Mouse (Mus musculus): Measurements from ENCODE around the gene Macrod2. TPM values are rescaled to one million over a fixed set of nuclear protein-coding genes. Genes with fewer than 3 reads are reported as not detected.
A peak's percentile ranks its signal among the peaks of the same experiment; 100 is the strongest.

The Macrod2 gene
- total and polyA plus RNA-seq, 2 experiments from 2014 or later, result 5.5 to 17.4 TPM

- H3K4me2 ChIP-seq (ENCODE audit: low read depth, low read length), result no peak overlapping the region; the same call in 1 of the 2 replicates
- 48% methylated on average over 9 of the region's 9 CpGs for WGBS
- no peak overlapping the region for H3K4me3 ChIP-seq (ENCODE audit: low read depth, low read length)
- H3K27ac ChIP-seq (ENCODE audit: low read depth), result no peak overlapping the region
- no peak for DNase-seq (ENCODE audit: low spot score)
- no peak for ATAC-seq (ENCODE audit: insufficient read depth, low read depth)
- no peaks in the 10 kb centered on the region for H3K36me3 ChIP-seq (replicated peaks; ENCODE audit: control insufficient read depth, insufficient read depth, low read length)
- no peaks in the 10 kb centered on the region for H3K9me3 ChIP-seq (replicated peaks; ENCODE audit: control insufficient read depth, low read length)
- no peaks in the 10 kb centered on the region for H3K27me3 ChIP-seq (ENCODE audit: control insufficient read depth, insufficient read depth, low read length)
- H3K4me1 ChIP-seq (ENCODE audit: control insufficient read depth, insufficient read depth), result peaks cover 6% of the 10 kb centered on the region; the same call in 1 of the 2 replicates
- H3K9ac ChIP-seq (replicated peaks; ENCODE audit: low read depth, low read length), result no peak overlapping the region
- TF ChIP-seq CTCF (IDR thresholded peaks at IDR 0.05; ENCODE audit: low read depth) (no peak), EP300 (IDR thresholded peaks at IDR 0.05; ENCODE audit: low read depth) (no peak)
Measured at GRCm38 (mm10) chr2:140853538-140853937, 458.4 kb downstream of the Macrod2 start.

- no peak overlapping the region for H3K9ac ChIP-seq (replicated peaks; ENCODE audit: low read depth, low read length)
- ATAC-seq (ENCODE audit: insufficient read depth, low read depth), result no peak
- no peak for DNase-seq (ENCODE audit: low spot score)
- H3K4me2 ChIP-seq (ENCODE audit: low read depth, low read length), result no peak overlapping the region
- no peak overlapping the region for H3K4me3 ChIP-seq (ENCODE audit: low read depth, low read length)
- H3K27ac ChIP-seq (ENCODE audit: low read depth), result no peak overlapping the region
- no peaks in the 10 kb centered on the region for H3K9me3 ChIP-seq (replicated peaks; ENCODE audit: control insufficient read depth, low read length)
- TF ChIP-seq CTCF (IDR thresholded peaks at IDR 0.05; ENCODE audit: low read depth) (no peak), EP300 (IDR thresholded peaks at IDR 0.05; ENCODE audit: low read depth) (no peak)
- H3K36me3 ChIP-seq (replicated peaks; ENCODE audit: control insufficient read depth, insufficient read depth, low read length), result no peaks in the 10 kb centered on the region
- 79% methylated on average over 1 of the region's 1 CpGs for WGBS
- H3K4me1 ChIP-seq (ENCODE audit: control insufficient read depth, insufficient read depth), result peaks cover 13% of the 10 kb centered on the region
- H3K27me3 ChIP-seq (ENCODE audit: control insufficient read depth, insufficient read depth, low read length), result no peaks in the 10 kb centered on the region
Measured at GRCm38 (mm10) chr2:140861356-140861755, 466.2 kb downstream of the Macrod2 start.

GRCm38 (mm10) chr2:140862736-140863135 is 467.6 kb downstream of the Macrod2 start:
- no peaks in the 10 kb centered on the region for H3K36me3 ChIP-seq (replicated peaks; ENCODE audit: control insufficient read depth, insufficient read depth, low read length)
- no peak for TF ChIP-seq CTCF (IDR thresholded peaks at IDR 0.05; ENCODE audit: low read depth)
- no peak for TF ChIP-seq EP300 (IDR thresholded peaks at IDR 0.05; ENCODE audit: low read depth)
- 90% methylated on average over 4 of the region's 4 CpGs for WGBS
- DNase-seq (ENCODE audit: low spot score) (no peak), ATAC-seq (ENCODE audit: insufficient read depth, low read depth) (no peak)
- H3K4me3 ChIP-seq (ENCODE audit: low read depth, low read length), result no peak overlapping the region
- peaks cover 13% of the 10 kb centered on the region for H3K4me1 ChIP-seq (ENCODE audit: control insufficient read depth, insufficient read depth)
- H3K4me2 ChIP-seq (ENCODE audit: low read depth, low read length), result no peak overlapping the region
- H3K27ac ChIP-seq (ENCODE audit: low read depth), result no peak overlapping the region
- H3K9ac ChIP-seq (replicated peaks; ENCODE audit: low read depth, low read length), result no peak overlapping the region
- no peaks in the 10 kb centered on the region for H3K9me3 ChIP-seq (replicated peaks; ENCODE audit: control insufficient read depth, low read length)
- H3K27me3 ChIP-seq (ENCODE audit: control insufficient read depth, insufficient read depth, low read length), result no peaks in the 10 kb centered on the region

- peaks cover 13% of the 10 kb centered on the region for H3K4me1 ChIP-seq (ENCODE audit: control insufficient read depth, insufficient read depth)
- TF ChIP-seq EP300 (IDR thresholded peaks at IDR 0.05; ENCODE audit: low read depth) (no peak), CTCF (IDR thresholded peaks at IDR 0.05; ENCODE audit: low read depth) (no peak)
- H3K36me3 ChIP-seq (replicated peaks; ENCODE audit: control insufficient read depth, insufficient read depth, low read length), result no peaks in the 10 kb centered on the region
- ATAC-seq (ENCODE audit: insufficient read depth, low read depth), result no peak
- no peaks in the 10 kb centered on the region for H3K9me3 ChIP-seq (replicated peaks; ENCODE audit: control insufficient read depth, low read length)
- H3K9ac ChIP-seq (replicated peaks; ENCODE audit: low read depth, low read length), result no peak overlapping the region
- no peak overlapping the region for H3K4me2 ChIP-seq (ENCODE audit: low read depth, low read length)
- no peaks in the 10 kb centered on the region for H3K27me3 ChIP-seq (ENCODE audit: control insufficient read depth, insufficient read depth, low read length)
- DNase-seq (ENCODE audit: low spot score), result no peak
- WGBS, result 71% methylated on average over 1 of the region's 1 CpGs
- H3K4me3 ChIP-seq (ENCODE audit: low read depth, low read length), result no peak overlapping the region
- H3K27ac ChIP-seq (ENCODE audit: low read depth), result no peak overlapping the region
Measured at GRCm38 (mm10) chr2:140865636-140866035, 470.5 kb downstream of the Macrod2 start.

GRCm38 (mm10) chr2:140867116-140867515 is 472.0 kb downstream of the Macrod2 start:
- ATAC-seq (ENCODE audit: insufficient read depth, low read depth) (no peak), DNase-seq (ENCODE audit: low spot score) (no peak)
- no peak overlapping the region for H3K4me3 ChIP-seq (ENCODE audit: low read depth, low read length)
- no peak overlapping the region for H3K27ac ChIP-seq (ENCODE audit: low read depth)
- no peak overlapping the region for H3K9ac ChIP-seq (replicated peaks; ENCODE audit: low read depth, low read length)
- peaks cover 13% of the 10 kb centered on the region for H3K4me1 ChIP-seq (ENCODE audit: control insufficient read depth, insufficient read depth)
- no peaks in the 10 kb centered on the region for H3K27me3 ChIP-seq (ENCODE audit: control insufficient read depth, insufficient read depth, low read length)
- H3K9me3 ChIP-seq (replicated peaks; ENCODE audit: control insufficient read depth, low read length), result no peaks in the 10 kb centered on the region
- TF ChIP-seq CTCF (IDR thresholded peaks at IDR 0.05; ENCODE audit: low read depth) (no peak), EP300 (IDR thresholded peaks at IDR 0.05; ENCODE audit: low read depth) (no peak)
- H3K4me2 ChIP-seq (ENCODE audit: low read depth, low read length), result no peak overlapping the region
- H3K36me3 ChIP-seq (replicated peaks; ENCODE audit: control insufficient read depth, insufficient read depth, low read length), result no peaks in the 10 kb centered on the region
- 91% methylated on average over 5 of the region's 5 CpGs for WGBS

GRCm38 (mm10) chr2:140885176-140885575 is 490.1 kb downstream of the Macrod2 start:
- no peak overlapping the region for H3K4me2 ChIP-seq (ENCODE audit: low read depth, low read length)
- no peak overlapping the region for H3K9ac ChIP-seq (replicated peaks; ENCODE audit: low read depth, low read length)
- H3K4me3 ChIP-seq (ENCODE audit: low read depth, low read length), result no peak overlapping the region
- no peaks in the 10 kb centered on the region for H3K36me3 ChIP-seq (replicated peaks; ENCODE audit: control insufficient read depth, insufficient read depth, low read length)
- peak; percentile 53 for ATAC-seq (ENCODE audit: insufficient read depth, low read depth)
- H3K27ac ChIP-seq (ENCODE audit: low read depth), result no peak overlapping the region
- DNase-seq (ENCODE audit: low spot score), result peak; percentile 39
- TF ChIP-seq EP300 (IDR thresholded peaks at IDR 0.05; ENCODE audit: low read depth), result no peak
- TF ChIP-seq CTCF (IDR thresholded peaks at IDR 0.05; ENCODE audit: low read depth), result no peak
- H3K27me3 ChIP-seq (ENCODE audit: control insufficient read depth, insufficient read depth, low read length), result no peaks in the 10 kb centered on the region
- no peaks in the 10 kb centered on the region; the same call in 1 of the 2 replicates for H3K4me1 ChIP-seq (ENCODE audit: control insufficient read depth, insufficient read depth)
- no peaks in the 10 kb centered on the region for H3K9me3 ChIP-seq (replicated peaks; ENCODE audit: control insufficient read depth, low read length)
